Mouse (Mus musculus) CH12.LX (cell line): ENCODE data around the gene Gipr. TPM values are rescaled to one million over a fixed set of nuclear protein-coding genes. Genes with fewer than 3 reads are reported as not detected.

Experiments
- DNase-seq: peaks from one replicate; pipeline ENCODE4 v3.0.0-alpha.2; 2013; ENCODE audit errors: extremely low read depth
- H3K27ac ChIP-seq: 2 replicates; pipeline ENCODE4 v1.5.1; 2012; ENCODE audit warnings: low read depth, mild to moderate bottlenecking, control low read depth, moderate library complexity; ENCODE audit not compliant: insufficient read depth
- H3K27me3 ChIP-seq: replicated peaks from 2 replicates; pipeline ENCODE3; 2012; ENCODE audit warnings: inconsistent platforms
- H3K36me3 ChIP-seq, 2 experiments: replicated peaks in 1 of 2; 2 replicates each; pipeline versions ENCODE3 to v1.6.1; 2012; ENCODE audit warnings: inconsistent platforms in 1 of 2, low read length in 1 of 2, mild to moderate bottlenecking in 1 of 2, mixed read lengths in 1 of 2, moderate library complexity in 1 of 2; ENCODE audit not compliant: control insufficient read depth in 1 of 2, insufficient read depth in 1 of 2
- H3K4me1 ChIP-seq, 2 experiments: 2 replicates each; pipeline ENCODE4 v1.6.1; 2012; ENCODE audit warnings: inconsistent platforms in 1 of 2, moderate library complexity in 1 of 2; ENCODE audit not compliant: insufficient read depth in 2 of 2, control insufficient read depth in 1 of 2
- H3K4me2 ChIP-seq: 2 replicates; pipeline ENCODE4 v1.6.1; 2012; ENCODE audit warnings: low read depth, mild to moderate bottlenecking, control low read depth; ENCODE audit not compliant: poor library complexity, insufficient read depth, severe bottlenecking
- H3K4me3 ChIP-seq, 3 experiments: fragments of 150-350 bp in 1 of 3; sonication (generic) in 1 of 3; replicated peaks in 1 of 3; 2 replicates each; pipeline versions ENCODE3 to v1.5.1; 2011 to 2012; ENCODE audit warnings: low read depth in 2 of 3, low read length in 2 of 3, mild to moderate bottlenecking in 2 of 3, moderate library complexity in 2 of 3, control low read depth in 1 of 3, improper control_type of control experiment in 1 of 3, inconsistent platforms in 1 of 3, mixed read lengths in 1 of 3; ENCODE audit not compliant: poor library complexity in 1 of 3
- H3K79me2 ChIP-seq: replicated peaks from 2 replicates; pipeline ENCODE4 v1.6.1; 2012; ENCODE audit warnings: mild to moderate bottlenecking, moderate library complexity; ENCODE audit not compliant: control insufficient read depth, poor library complexity, insufficient read depth, severe bottlenecking; ENCODE audit errors: extremely low read depth
- H3K9ac ChIP-seq: 2 replicates; pipeline ENCODE4 v1.6.1; 2012; ENCODE audit warnings: low read depth, mild to moderate bottlenecking, control low read depth, moderate library complexity; ENCODE audit not compliant: insufficient read depth
- H3K9me3 ChIP-seq: replicated peaks from 2 replicates; pipeline ENCODE3; 2012; ENCODE audit warnings: low read length, inconsistent platforms, mixed read lengths
- BHLHE40 ChIP-seq: IDR thresholded peaks from 2 replicates; pipeline ENCODE4 v1.6.1; 2011; ENCODE audit warnings: mild to moderate bottlenecking, low read depth, low read length, improper control_type of control experiment
- CHD1 ChIP-seq: IDR thresholded peaks from 2 replicates; pipeline ENCODE4 v1.6.1; 2012; ENCODE audit warnings: low read depth, low read length, improper control_type of control experiment, inconsistent platforms
- CHD2 ChIP-seq: IDR thresholded peaks from 2 replicates; pipeline ENCODE4 v1.6.1; 2011; ENCODE audit warnings: low read length, improper control_type of control experiment
- E2F4 ChIP-seq: IDR thresholded peaks from 2 replicates; pipeline ENCODE4 v1.6.1; 2011; ENCODE audit warnings: low read depth, low read length, improper control_type of control experiment; ENCODE audit not compliant: insufficient replicate concordance
- EP300 ChIP-seq: IDR thresholded peaks from 2 replicates; pipeline ENCODE4 v1.6.1; 2011; ENCODE audit warnings: low read length, improper control_type of control experiment
- ETS1 ChIP-seq: conservative IDR thresholded peaks from 2 replicates; pipeline ENCODE4 v1.6.1; 2012; ENCODE audit warnings: low read depth, mild to moderate bottlenecking, inconsistent platforms, low read length, improper control_type of control experiment, moderate library complexity
- HCFC1 ChIP-seq: IDR thresholded peaks from 2 replicates; pipeline ENCODE4 v1.6.1; 2012; ENCODE audit warnings: low read depth, mild to moderate bottlenecking, inconsistent platforms, low read length, improper control_type of control experiment
- IRF4 ChIP-seq: IDR thresholded peaks from 2 replicates; pipeline ENCODE4 v1.6.1; 2014; ENCODE audit warnings: low read depth, mild to moderate bottlenecking, inconsistent platforms, low read length, improper control_type of control experiment
- JUND ChIP-seq: conservative IDR thresholded peaks from 2 replicates; pipeline ENCODE4 v1.6.1; 2011; ENCODE audit warnings: low read depth, low read length, improper control_type of control experiment
- MAZ ChIP-seq: IDR thresholded peaks from 2 replicates; pipeline ENCODE4 v1.6.1; 2012; ENCODE audit warnings: low read depth, mild to moderate bottlenecking, inconsistent platforms, low read length, improper control_type of control experiment, moderate library complexity
- MEF2A ChIP-seq: IDR thresholded peaks from 2 replicates; pipeline ENCODE4 v1.6.1; 2014; ENCODE audit warnings: low read depth, mild to moderate bottlenecking, inconsistent platforms, low read length, improper control_type of control experiment, borderline replicate concordance
- MXI1 ChIP-seq: IDR thresholded peaks from 2 replicates; pipeline ENCODE4 v1.6.1; 2011; ENCODE audit warnings: mild to moderate bottlenecking, low read depth, low read length, improper control_type of control experiment
- MYC ChIP-seq: IDR thresholded peaks from 2 replicates; pipeline ENCODE4 v1.6.1; 2011; ENCODE audit warnings: low read depth, mild to moderate bottlenecking, improper control_type of control experiment, low read length
- NRF1 ChIP-seq: IDR thresholded peaks from 2 replicates; pipeline ENCODE4 v1.6.1; 2014; ENCODE audit warnings: low read depth, mild to moderate bottlenecking, inconsistent platforms, low read length, improper control_type of control experiment, moderate library complexity
- PAX5 ChIP-seq: IDR thresholded peaks from 2 replicates; pipeline ENCODE4 v1.6.1; 2012; ENCODE audit warnings: low read length, inconsistent platforms, mixed read lengths
- POLR2A ChIP-seq: IDR thresholded peaks from 2 replicates; pipeline ENCODE4 v1.6.1; 2011; ENCODE audit warnings: low read depth, mild to moderate bottlenecking, improper control_type of control experiment, low read length
- POLR2AphosphoS2 ChIP-seq: IDR thresholded peaks from 2 replicates; pipeline ENCODE4 v1.6.1; 2011; ENCODE audit warnings: low read depth, low read length, improper control_type of control experiment
- RCOR1 ChIP-seq: conservative IDR thresholded peaks from 2 replicates; pipeline ENCODE4 v1.6.1; 2012; ENCODE audit warnings: low read depth, mild to moderate bottlenecking, inconsistent platforms, low read length, improper control_type of control experiment
- SIN3A ChIP-seq: IDR thresholded peaks from 2 replicates; pipeline ENCODE4 v1.6.1; 2012; ENCODE audit warnings: low read length, improper control_type of control experiment, inconsistent platforms
- TCF12 ChIP-seq: IDR thresholded peaks from 2 replicates; pipeline ENCODE4 v1.6.1; 2014; ENCODE audit warnings: low read depth, mild to moderate bottlenecking, inconsistent platforms, low read length, improper control_type of control experiment
- USF1 ChIP-seq: IDR thresholded peaks from 2 replicates; pipeline ENCODE4 v1.6.1; 2014; ENCODE audit warnings: low read depth, mild to moderate bottlenecking, inconsistent platforms, low read length, improper control_type of control experiment
- USF2 ChIP-seq: conservative IDR thresholded peaks from 2 replicates; pipeline ENCODE4 v1.6.1; 2011; ENCODE audit warnings: low read depth, low read length, improper control_type of control experiment
- ZC3H11A ChIP-seq: IDR thresholded peaks from 2 replicates; pipeline ENCODE4 v1.6.1; 2012; ENCODE audit warnings: low read depth, mild to moderate bottlenecking, inconsistent platforms, low read length, improper control_type of control experiment
- ZKSCAN1 ChIP-seq: IDR thresholded peaks from 2 replicates; pipeline ENCODE4 v1.6.1; 2012; ENCODE audit warnings: low read depth, inconsistent platforms, low read length, improper control_type of control experiment, borderline replicate concordance
- ZMIZ1 ChIP-seq: IDR thresholded peaks from 2 replicates; pipeline ENCODE4 v1.6.1; 2012; ENCODE audit warnings: low read depth, mild to moderate bottlenecking, inconsistent platforms, low read length, improper control_type of control experiment
- ZNF384 ChIP-seq: IDR thresholded peaks from 2 replicates; pipeline ENCODE4 v1.6.1; 2012; ENCODE audit warnings: low read depth, low read length, improper control_type of control experiment, inconsistent platforms
- dilution Hi-C: fragments of 300-500 bp; cut with MboI; formaldehyde crosslinking; loops from 2 replicates; pipeline ENCODE4 v1.14.3; 2020; ENCODE audit warnings: low sequenced_read_pairs; ENCODE audit not compliant: extremely low pct_unique_long_range_greater_than_20kb, extremely low pct_ligation_motif_present
- in situ Hi-C: fragments of 300-500 bp; cut with MboI; formaldehyde crosslinking; loops from 3 replicates; pipeline ENCODE4 v1.14.3; 2019; ENCODE audit warnings: low sequenced_read_pairs, low pct_ligation_motif_present, low pct_unique_long_range_greater_than_20kb, mixed read lengths
- polyA plus RNA-seq: library from polyadenylated mRNA; unstranded; fragments of >175 nt; gene quantifications from 2 replicates; pipeline ENCODE4 v1.2.1, GENCODE M21; 2012; ENCODE audit warnings: low read depth; ENCODE audit not compliant: insufficient read length
- total RNA-seq, 2 experiments: library from RNA; depleted of rRNA; stranded (reverse); fragments of 300-350 nt in 1 of 2; fragments of >200 nt in 1 of 2; gene quantifications; 2 replicates each; pipeline ENCODE4 v1.2.3; 2012 to 2014

The Gipr gene
- total and polyA plus RNA-seq, 3 experiments = 0.04 to 0.11 TPM; not detected in 1

- no peak for TF ChIP-seq USF1
- TF ChIP-seq MAZ = no peak
- TF ChIP-seq JUND = no peak
- TF ChIP-seq ZKSCAN1 = no peak
- 0 out of 2 replicates have a peak, but pooled peaks have one; percentile 32 for TF ChIP-seq MEF2A
- TF ChIP-seq E2F4 = no peak
- TF ChIP-seq BHLHE40 = 0 out of 2 replicates have a peak, but pooled peaks have one; percentile 14
- TF ChIP-seq MYC = 0 out of 2 replicates have a peak, but pooled peaks have one; percentile 32
- TF ChIP-seq PAX5 = no peak
- TF ChIP-seq RCOR1 = 0 out of 2 replicates have a peak, but pooled peaks have one; percentile 44
- TF ChIP-seq CHD2 = peak; percentile 64
- TF ChIP-seq ZMIZ1 = peak; percentile 86
- TF ChIP-seq SIN3A = no peak; the same call in none of the 2 replicates
- TF ChIP-seq USF2 = no peak
- TF ChIP-seq ZNF384 = no peak
- peak; percentile 97 for TF ChIP-seq POLR2A
- no peak for TF ChIP-seq NRF1
- no peak for TF ChIP-seq ETS1
- peak; percentile 72 for TF ChIP-seq TCF12
- TF ChIP-seq ZC3H11A = no peak
- no peak for TF ChIP-seq EP300
- no peak for TF ChIP-seq IRF4
These were observed 16.9 kb downstream of the Gipr start, which contains the start of gene Qpctl (continued) for GRCm38 (mm10) chr7:19148875-19149541.

GRCm38 (mm10) chr7:19148180-19148874, 17.6 kb downstream of the Gipr start:
- dilution Hi-C loops = no loop called here
- in situ Hi-C loops = no loop called here
- Histone ChIP-seq H3K36me3 (peaks cover 39 to 58% of the 10 kb centered on the region in 2 experiments), H3K27ac (no peak overlapping the region), H3K27me3 (no peaks in the 10 kb centered on the region), H3K4me3 (peak overlapping the region; percentile 56 to 80 (median 62)), H3K79me2 (peaks cover 15% of the 10 kb centered on the region), H3K9me3 (no peaks in the 10 kb centered on the region), H3K9ac (peak overlapping the region; percentile 74), H3K4me2 (peak overlapping the region; percentile 35), H3K4me1 (peaks cover 6 to 39% of the 10 kb centered on the region in 2 experiments)
- no peak for DNase-seq
- TF ChIP-seq JUND (no peak), CHD1 (no peak), CHD2 (no peak), MXI1 (no peak), MAZ (no peak), HCFC1 (no peak), ZKSCAN1 (no peak), POLR2AphosphoS2 (no peak)
